Mouse (Mus musculus): ENCODE data around the gene Prkca.
A peak's percentile ranks its signal among the peaks of the same experiment; 100 is the strongest.

Prkca gene

DNA sequence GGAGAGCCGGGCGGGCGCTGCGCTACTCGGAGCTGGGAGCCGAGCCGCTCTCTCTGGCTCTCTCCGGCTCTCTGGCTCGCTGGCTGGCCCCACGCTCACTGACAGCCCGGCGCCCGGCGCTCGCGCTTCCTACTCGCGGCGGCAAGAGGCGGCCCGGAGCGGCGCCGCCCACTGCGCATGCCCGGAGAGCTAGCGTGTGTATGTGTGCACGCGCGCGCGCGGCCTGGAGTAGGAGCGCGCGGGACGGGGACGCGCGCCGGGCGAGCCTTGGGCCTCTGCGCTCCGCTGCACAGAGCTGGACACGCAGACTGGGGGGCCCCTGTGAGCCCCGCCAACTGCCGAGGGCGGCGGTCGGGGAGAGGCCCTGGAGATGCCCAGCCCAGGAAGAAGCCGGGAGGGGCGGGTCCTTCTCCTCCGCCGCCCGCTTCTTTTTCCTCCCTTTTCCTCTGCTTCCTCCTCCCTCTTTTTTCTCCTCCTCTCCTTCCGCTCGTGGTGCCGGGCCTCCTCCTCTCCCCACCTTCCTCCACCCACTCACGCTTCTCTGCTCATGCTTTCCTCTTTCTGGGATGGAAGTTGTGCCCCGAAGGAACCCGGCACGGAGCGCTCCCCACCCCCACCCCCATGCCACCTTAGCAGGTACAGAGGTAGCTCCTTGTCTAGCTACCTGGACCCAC is at the start of gene Prkca:
Gene Prkca (minus strand): TSS at position 140 of the 674 bp plus-strand sequence.
- DNase-seq (ENCODE audit: low read depth, low spot score) = peak; percentile 92

DNA sequence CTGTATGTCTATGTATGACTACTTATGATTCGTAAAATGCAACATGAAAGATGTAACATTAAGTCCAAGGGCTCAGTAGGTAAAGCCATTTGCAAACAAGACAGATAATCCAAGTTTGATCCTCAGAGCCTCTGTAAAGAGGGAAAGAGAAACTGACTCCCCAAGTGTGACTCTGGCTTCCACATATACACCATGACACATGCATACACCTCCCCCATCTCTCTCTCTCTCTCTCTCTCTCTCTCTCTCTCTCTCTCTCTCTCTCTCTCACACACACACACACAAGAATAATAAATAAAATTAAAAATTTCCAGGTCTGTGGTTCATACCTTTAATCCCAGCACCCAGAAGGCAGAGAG is 41.9 kb upstream of the Prkca start:
- DNase-seq (ENCODE audit: low read depth, low spot score) = no peak

DNA sequence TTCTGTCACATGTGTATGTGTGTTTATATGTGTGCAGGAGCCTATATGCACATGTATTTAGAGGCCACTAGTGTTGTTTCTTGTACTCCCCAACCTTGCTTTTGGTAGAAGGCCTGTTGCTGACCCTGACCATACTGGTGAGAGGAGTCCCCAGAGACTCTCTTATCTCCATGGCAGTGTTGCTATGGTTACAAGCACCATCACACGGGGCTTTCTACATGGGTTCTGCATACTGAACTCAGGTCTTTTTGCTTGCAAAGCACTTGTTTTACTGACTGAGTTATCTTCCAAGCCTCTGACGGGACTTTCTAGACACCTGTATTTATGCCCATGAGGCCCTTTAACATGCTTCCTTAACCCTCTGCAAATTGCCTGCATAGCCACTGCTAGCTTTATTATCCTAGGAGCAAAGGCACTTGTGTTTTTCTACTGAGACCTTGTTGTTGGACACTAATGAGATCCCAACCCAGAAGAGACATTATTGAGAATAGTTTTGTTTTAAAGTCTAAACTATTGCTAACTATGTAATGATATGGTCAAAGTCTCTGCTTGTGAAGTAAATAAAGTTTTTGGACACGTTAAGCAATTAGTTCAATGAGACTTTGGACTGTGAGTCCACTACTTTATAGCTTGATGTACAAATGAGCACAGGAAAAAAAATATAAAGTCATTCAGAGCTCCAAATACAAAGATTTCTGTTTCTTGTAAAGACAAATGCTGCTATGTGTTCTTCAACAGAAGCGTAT is 41.4 kb upstream of the Prkca start:
- DNase-seq (ENCODE audit: low read depth, low spot score) = no peak

DNA sequence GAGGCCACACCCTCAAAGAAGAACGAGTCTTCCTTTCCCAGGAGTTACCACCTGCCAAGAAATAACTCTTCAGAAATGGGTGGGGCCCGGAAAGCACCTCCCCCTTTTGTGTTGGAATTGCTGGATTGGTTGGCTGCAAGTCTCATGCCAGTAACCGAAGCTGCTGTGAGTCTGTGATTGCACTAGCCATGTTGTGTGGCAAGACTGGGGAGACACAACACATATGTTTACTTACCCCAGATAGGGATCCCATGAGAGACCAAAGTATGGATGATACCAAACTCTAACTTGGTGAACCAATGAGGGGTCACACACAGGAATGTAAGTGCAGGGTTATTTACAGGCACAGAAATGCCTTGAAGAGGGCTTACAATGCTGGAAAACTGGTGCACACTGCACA is 38.9 kb upstream of the Prkca start:
- no peak for DNase-seq (ENCODE audit: low read depth, low spot score)

DNA sequence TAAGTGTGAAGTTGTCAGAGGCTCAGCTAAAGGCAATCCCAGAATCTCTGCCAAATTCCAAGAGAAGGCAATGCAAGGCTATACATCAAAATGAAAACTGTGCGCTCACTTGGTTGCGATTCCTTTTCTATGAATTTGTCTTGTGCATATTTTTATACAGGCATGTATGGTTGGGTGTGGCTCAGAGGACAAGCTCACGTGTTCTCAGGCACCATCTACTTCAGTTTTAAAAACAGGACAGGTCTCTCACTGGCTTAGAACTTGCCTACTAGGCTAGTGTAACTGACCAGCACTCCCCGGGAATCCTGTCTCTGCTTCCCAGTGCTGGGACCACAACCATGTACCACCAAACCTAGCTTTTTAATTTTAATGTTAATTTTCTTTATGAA is 34.6 kb upstream of the Prkca start:
- no peak for DNase-seq (ENCODE audit: low read depth, low spot score)

DNA sequence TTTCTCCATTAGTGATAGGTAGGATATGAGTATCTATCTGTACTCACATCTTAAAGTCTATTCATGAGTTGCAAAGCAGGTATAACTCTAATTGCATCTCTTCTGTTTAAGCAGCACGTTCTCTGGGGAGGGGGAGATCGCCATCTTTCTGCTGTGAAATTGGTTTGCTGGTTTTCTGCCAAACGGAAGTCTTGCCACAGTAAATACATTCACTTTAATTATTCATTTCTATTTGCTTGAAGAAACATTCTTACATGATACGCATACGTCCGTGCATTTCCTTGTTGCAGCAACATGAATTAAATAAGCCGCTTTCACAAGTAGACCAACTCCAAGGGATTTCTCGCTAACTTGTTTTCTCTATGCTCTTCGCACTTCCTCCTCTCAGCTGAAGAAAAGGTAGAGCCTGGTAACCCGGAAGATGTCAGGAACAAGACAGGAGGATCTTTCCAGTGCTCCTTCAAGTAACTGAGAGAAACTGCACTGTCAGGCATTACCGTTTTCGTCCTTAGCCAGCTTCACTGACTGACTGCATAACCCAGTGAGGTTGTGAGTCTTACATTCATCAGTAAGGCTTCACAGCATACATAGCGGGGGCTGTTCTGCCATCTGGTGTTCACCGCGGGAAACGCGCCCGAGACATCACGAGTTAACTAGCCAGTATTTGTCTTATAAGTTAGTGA is 34.1 kb upstream of the Prkca start:
- peak; percentile 94 for DNase-seq (ENCODE audit: low read depth, low spot score)

DNA sequence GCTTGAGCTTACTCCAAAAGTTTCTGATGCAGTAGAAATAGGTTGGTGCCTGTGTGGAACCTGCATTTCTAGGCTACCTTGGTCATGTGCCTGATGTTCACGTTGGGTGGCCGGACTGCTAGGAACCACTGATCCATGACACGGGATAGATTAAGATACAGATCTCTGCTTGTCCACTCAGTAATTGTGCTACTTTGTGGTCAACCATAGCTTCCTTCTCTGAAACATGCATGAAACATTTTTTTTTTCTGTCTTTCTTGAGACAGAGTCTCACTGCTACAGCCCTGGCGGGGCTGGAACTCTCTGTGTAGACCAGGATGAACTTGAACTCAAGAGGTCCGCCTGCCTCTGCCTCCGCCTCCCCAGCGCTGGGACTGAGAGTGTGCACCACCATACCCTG is 33.1 kb upstream of the Prkca start:
- DNase-seq (ENCODE audit: low read depth, low spot score) = no peak

DNA sequence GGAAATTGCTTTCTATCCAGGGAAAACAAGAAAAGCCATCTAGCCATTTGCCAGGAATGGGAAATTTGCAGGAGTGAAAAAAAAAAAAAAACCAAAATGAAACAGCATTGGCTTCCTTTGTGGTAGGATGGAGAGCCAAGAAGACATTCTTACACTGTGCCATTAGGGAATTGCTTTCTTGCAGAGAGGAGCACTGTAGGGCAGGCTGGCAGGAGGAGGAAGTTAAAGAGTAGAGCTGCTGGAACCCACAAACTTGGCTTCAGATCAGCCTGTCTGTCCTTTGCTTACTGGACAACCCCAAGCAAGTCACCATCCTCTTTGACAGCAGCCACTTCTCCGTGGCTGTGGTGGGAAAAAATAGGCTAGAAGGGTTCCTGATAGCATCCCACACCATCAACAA is 23.3 kb upstream of the Prkca start:
- peak; percentile 86 for DNase-seq (ENCODE audit: low read depth, low spot score)

DNA sequence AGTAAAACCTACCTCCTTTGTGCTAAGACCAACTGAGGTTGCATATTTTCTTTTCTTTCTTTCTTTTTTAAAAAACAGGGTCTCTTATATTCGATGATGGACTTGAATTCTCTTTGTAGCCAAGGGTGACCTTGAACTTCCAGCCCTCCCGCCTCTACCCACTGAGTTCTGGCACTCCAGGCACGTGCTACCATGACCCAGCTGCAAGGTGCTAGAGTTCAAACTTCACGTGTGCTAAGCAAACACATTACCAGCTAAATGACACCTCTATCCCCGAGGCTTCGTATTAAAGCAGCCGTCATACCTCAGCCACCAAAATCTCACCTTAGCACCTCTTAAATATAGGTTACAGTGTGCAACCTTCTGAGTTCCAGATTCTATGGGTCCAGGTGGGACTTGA is 21.9 kb upstream of the Prkca start:
- no peak for DNase-seq (ENCODE audit: low read depth, low spot score)

DNA sequence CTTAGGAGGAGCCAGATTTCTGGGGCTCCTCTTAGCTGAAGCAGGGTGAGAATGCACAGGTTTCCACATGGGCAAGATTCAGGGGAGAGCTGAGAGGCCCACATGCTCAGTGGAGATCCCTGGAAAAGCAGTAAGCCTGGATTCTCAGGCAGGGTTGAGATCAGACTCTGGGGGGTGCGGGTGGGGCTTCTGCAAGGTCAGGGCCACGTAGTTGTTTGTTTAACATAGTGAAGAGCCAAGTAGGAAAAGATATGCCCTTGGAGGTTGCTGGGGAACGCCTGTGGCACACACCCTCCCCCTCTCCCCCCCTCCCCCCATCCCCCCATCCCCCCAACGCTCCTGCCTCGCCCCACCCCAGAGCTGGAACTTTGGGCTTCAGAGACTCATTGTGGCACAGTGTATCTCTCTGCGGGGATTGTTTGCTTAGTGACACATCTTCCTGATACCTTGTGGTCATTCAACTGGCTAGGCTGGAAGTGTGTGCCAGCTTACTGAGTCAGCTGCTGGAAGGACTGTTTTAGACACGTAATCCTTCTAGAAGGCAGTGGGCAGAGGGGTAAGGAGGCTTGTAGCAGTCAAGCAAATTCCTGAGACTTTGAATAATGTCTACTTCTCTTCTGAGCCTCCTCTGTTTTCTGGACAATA is 21.3 kb upstream of the Prkca start:
- DNase-seq (ENCODE audit: low read depth, low spot score) = peak; percentile 99

DNA sequence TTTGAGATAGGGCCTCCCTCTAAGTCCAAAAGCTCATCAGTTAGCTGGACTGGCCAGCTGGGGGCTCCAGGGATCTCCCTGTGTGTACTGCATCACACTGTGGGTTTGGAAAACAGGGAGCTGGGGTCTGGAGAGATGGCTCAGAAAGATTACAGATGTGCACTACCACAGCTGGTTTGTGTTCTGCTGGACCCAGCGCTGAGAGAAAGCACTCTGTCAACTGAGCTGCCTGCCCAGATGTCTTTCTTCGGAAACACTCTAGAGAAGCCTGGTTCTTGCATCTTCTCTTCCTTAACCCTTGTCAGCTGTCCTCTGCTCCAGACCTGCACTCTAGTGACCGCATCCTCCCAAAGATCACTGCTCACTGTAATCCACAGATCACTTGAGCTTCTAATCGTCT is 20.3 kb upstream of the Prkca start:
- DNase-seq (ENCODE audit: low read depth, low spot score) = peak; percentile 53

DNA sequence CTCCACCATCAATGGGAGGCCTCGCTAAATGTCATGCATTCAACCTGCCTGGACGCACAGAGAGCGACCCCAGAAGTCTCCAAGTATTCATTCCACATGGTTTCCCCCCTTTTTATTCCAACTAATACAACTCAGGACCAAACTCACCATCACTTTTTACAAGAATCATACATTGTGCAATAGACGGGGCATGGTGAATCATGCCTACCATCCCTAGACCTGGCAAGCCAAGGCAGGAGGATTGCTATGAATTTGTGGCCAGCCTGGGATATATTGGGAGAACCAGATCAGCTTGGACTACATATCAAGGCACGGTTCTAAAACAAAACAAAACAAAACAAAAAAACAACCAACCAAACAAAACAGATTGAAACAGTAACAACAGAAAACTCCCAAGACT is 19.2 kb upstream of the Prkca start:
- peak; percentile 52 for DNase-seq (ENCODE audit: low read depth, low spot score)

DNA sequence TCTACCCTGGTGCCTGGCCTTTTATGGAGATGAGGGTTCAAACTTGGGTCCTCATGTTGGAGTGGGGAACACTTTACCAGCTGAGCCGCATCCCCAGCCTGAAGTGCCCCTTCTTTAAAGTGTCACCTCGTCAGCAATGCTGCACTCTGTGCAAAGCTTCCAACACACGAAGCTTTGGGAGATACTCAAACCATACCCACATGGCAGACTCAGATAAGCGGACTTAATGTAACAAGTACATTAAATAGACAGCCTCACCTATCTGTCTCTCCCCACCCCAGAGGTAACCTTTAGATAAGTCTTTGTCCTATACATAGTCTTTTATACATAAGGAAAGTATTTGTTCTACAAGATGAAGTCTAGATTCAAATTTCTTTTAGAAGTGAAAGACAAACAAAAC is 17.3 kb upstream of the Prkca start:
- DNase-seq (ENCODE audit: low read depth, low spot score) = no peak

DNA sequence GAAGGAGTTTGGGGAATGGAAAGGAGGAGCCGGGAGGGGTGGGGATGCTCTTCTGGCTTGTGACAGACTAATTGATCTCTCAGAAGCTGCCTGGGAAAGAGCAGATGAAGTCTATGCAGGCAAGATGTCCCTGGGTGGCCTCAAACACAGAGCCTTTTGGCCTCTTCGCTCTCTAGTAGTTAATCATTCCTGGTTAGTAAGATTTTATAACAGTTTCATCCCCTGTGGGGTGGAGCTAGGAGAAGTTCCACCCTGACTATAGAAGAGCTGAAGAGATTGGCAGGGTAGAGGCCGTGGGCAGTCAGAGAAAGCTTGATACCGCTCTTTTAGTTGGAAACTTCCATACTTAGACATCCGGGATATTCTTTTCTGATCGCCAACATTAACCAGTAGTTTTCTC is 15.2 kb upstream of the Prkca start:
- DNase-seq (ENCODE audit: low read depth, low spot score) = no peak

DNA sequence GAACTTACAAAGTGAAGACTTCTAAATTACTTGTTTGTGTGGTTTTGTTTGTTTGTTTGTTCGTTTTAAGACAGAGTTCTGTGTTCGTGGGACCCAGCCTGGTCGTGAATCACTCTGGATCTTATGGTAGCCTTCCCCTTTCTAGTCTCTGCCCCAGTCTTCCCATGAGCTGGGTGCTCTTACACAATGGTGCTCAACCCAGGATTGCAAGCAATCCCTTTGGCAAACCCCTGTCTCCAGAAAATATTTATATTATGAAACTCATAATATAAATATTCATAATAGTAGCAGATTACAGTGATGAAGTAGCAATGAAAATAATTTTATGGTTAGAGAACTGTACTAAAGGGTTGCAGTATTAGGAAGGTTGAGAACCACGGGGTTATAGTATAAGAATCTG is 12.3 kb upstream of the Prkca start:
- no peak for DNase-seq (ENCODE audit: low read depth, low spot score)

DNA sequence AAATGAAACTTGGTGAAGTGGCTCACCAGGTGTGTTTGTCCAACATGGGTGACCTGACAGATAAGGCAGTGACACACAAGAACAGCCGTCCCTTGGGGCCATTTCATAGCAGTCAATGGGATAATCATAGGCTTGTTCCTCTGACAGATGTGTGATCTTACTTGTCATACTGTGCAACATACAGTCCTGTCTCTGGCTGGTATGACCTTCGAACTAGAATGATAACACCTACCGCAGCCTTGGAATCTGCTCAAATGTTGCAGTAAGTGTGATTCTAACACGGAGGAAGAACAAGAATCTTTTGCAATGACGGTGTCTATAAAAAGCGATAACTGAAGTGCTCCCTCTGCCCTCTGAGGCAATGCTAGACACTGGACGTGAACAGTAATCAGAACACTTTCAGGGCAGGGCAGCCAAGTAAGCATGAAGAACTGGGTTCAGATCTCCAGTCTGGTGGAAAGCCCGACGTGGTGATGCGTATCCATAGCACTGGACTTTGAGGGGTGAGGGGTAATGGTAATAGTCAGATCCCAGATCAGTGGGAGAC is 9.2 kb upstream of the Prkca start:
- DNase-seq (ENCODE audit: low read depth, low spot score) = no peak

DNA sequence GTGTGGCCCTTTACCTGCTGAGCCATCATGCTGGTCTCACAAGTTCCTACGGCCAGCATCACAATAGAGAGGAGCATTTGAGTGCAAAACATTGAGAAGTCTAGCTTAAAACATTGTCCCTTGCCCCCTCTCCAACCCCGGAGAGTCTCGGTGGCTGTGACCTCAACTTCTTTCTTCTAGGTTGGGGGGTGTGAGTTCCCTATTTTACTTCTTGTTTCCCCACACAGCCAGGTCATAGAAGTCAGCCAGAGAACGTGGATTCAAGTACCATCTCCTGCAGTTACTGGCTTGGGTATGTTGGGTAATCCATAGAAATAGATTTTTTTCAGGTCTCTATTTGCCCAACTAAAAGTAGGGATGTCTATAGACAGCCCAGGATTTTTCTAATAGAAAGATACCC is 7.1 kb upstream of the Prkca start:
- DNase-seq (ENCODE audit: low read depth, low spot score) = no peak

DNA sequence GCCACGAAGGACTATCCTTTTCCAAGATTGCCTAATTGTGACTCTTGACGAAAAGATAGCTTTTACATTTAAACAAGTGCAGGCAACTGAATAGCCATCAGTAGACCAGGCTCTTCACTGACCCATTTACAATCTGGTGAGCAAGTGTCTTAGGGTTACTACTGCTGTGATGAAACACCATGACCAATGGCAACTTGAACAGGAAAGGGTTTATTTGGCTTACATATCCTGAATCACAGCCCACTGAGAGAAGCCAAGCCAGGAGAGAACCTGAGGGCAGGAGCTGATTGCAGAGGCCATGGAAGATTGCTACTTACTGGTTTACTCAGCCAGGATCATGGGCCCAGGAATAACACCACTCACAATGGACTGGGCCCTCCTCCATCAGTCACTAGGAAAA is 1.6 kb upstream of the Prkca start:
- DNase-seq (ENCODE audit: low read depth, low spot score) = no peak

DNA sequence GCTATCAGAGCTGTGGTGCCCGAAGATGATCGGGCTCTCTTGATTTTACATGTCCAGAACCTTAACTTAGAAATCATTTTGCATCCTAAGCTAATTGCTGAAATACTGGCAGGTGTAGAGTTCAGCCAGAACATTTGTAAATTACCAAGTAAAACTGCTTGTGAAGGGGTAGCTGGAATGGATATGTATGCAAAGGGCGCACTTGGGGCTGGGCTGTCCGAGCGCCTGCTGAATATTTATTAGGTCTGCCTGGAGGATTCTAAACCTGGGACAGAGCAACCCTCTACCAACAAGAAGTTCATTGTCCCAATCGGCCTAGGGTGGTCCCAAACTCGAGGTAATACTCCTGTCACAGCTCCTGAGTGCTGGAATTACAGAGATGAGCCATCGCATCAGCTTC is 1.0 kb upstream of the Prkca start:
- no peak for DNase-seq (ENCODE audit: low read depth, low spot score)

DNA sequence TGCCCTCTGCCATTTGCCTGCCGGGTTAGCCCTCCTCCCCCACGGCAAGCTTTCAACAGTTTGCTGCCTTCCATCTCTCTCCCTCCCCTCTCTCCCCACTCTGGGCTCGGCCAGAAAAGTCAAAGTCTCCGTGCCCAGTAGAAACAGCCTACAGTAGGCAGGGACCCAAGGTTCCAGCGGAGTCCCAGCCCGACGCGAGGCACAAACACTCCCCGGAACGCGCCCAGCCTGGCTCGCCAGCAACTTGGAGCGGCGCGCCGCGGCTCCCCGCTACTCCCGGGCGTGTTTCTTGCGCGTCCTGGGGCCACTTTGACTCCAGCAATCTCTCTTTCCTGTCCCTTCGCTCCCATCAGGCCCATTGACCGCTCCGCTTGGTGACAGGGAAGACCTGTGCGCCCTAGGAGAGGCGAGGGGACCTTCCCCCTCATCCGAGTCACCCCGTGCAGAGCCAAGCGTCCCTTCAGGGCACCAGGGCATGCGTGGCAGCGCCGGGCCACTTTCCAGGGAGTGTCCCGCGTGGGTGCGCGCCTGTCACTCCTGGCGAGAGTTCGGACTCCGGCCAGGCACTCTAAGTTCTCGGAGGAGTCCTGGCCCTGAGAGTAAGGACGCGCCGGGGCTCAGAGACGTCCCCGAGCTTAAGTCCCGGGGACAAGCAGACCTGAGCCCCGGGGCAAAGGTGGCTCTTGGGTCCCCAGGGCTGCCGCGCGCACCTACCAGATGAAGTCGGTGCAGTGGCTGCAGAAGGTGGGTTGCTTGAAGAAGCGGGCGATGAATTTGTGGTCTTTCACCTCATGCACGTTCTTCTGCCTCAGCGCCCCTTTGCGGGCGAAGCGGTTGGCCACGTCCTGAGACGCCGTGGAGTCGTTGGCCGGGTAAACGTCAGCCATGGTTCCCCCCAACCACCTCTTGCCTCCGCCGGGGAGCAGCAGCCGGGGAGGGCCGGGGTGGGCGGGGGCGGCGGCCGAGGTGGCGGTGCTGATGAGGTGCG is 653 bp downstream of the Prkca start, which contains the start of gene Apoh:
Gene Apoh (plus strand): TSS at position 574 of the 988 bp plus-strand sequence.
- DNase-seq (ENCODE audit: low read depth, low spot score) = peak; percentile 45

DNA sequence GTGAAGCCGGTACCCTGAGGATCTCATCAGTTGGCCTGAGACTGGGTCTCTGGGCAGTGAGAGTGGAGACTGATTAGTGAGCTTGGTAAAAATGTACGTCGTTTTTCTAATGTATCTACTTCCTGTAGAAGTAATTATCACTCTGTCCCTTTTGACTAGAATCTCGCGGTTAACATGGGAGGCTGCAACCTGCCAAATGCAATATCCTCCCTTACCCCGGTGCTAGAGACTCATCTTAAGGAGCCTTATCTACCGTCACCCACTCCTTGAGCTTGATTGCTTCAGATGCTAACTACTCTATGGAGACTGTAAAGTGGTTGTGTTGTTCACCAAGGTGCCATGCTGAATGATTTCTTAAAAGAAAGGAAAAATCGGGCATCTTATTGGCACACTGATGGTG is 1.9 kb downstream of the Prkca start:
- DNase-seq (ENCODE audit: low read depth, low spot score) = no peak
